Mouse (Mus musculus) thymus, postnatal 4 days (tissue): ENCODE measurements around the gene Ssx2ip.
"Not testable (repeated sequence)": the region's sequence is repeated elsewhere in the genome, so short reads cannot be mapped to it uniquely, and the experiment has no call there.

Experiments
- DNase-seq: peaks from one replicate; pipeline ENCODE4 v3.0.0; 2021

The Ssx2ip gene

GRCm38 (mm10) chr3:146405213-146406006, 968 bp downstream of the Ssx2ip start:
- no peak for DNase-seq

- DNase-seq, result no peak
Measured at GRCm38 (mm10) chr3:146406007-146406341, 1.5 kb downstream of the Ssx2ip start.

GRCm38 (mm10) chr3:146407086-146407721, 2.8 kb downstream of the Ssx2ip start:
- DNase-seq, result no peak

GRCm38 (mm10) chr3:146410114-146410513, 5.7 kb downstream of the Ssx2ip start:
- DNase-seq, result no peak

- no peak for DNase-seq
Measured at GRCm38 (mm10) chr3:146412008-146412407, 7.6 kb downstream of the Ssx2ip start.

- no peak for DNase-seq
Measured at GRCm38 (mm10) chr3:146412480-146412879, 8.0 kb downstream of the Ssx2ip start.

- DNase-seq, result no peak
Measured at GRCm38 (mm10) chr3:146413016-146413415, 8.6 kb downstream of the Ssx2ip start.

GRCm38 (mm10) chr3:146413992-146414391, 9.6 kb downstream of the Ssx2ip start:
- DNase-seq, result no peak

- no peak for DNase-seq
Measured at GRCm38 (mm10) chr3:146414555-146414954, 10.1 kb downstream of the Ssx2ip start.

GRCm38 (mm10) chr3:146417873-146418272, 13.4 kb downstream of the Ssx2ip start:
- no peak for DNase-seq

- DNase-seq, result no peak
Measured at GRCm38 (mm10) chr3:146418901-146419300, 14.5 kb downstream of the Ssx2ip start.

- DNase-seq, result no peak
Measured at GRCm38 (mm10) chr3:146419534-146419933, 15.1 kb downstream of the Ssx2ip start.

GRCm38 (mm10) chr3:146419992-146420537, 15.6 kb downstream of the Ssx2ip start:
- no peak for DNase-seq

GRCm38 (mm10) chr3:146421787-146422186, 17.3 kb downstream of the Ssx2ip start:
- DNase-seq, result no peak

- DNase-seq, result peak; percentile 33
Measured at GRCm38 (mm10) chr3:146423710-146424109, 19.3 kb downstream of the Ssx2ip start.

GRCm38 (mm10) chr3:146424306-146424900, 20.0 kb downstream of the Ssx2ip start:
- no peak for DNase-seq

GRCm38 (mm10) chr3:146425902-146426301, 21.5 kb downstream of the Ssx2ip start:
- DNase-seq, result no peak

GRCm38 (mm10) chr3:146426489-146426888, 22.0 kb downstream of the Ssx2ip start:
- DNase-seq, result no peak

GRCm38 (mm10) chr3:146433063-146433462, 28.6 kb downstream of the Ssx2ip start:
- not testable (repeated sequence) for DNase-seq

- DNase-seq, result no peak
Measured at GRCm38 (mm10) chr3:146433681-146434350, 29.4 kb downstream of the Ssx2ip start.

- no peak for DNase-seq
Measured at GRCm38 (mm10) chr3:146434686-146435085, 30.2 kb downstream of the Ssx2ip start.

GRCm38 (mm10) chr3:146435533-146435932, 31.1 kb downstream of the Ssx2ip start:
- no peak for DNase-seq

GRCm38 (mm10) chr3:146436114-146436513, 31.7 kb downstream of the Ssx2ip start:
- no peak for DNase-seq
